Mouse (Mus musculus) limb, embryonic 14.5 days (tissue): Measurements from ENCODE around the gene Cptp. TPM values are rescaled to one million over a fixed set of nuclear protein-coding genes. Genes with fewer than 3 reads are reported as not detected.

Source experiments
- ATAC-seq: fragments of 200-750 bp; cut with Nextera tagmentation; 2 replicates; pipeline ENCODE4 v1.8.0; 2017; ENCODE audit warnings: low read depth, moderate number of reproducible peaks, moderate TSS enrichment; ENCODE audit not compliant: low FRiP score
- DNase-seq: peaks from one replicate; pipeline ENCODE4 v3.0.0-alpha.2; 2015; ENCODE audit warnings: low spot score
- H3K27ac ChIP-seq: fragments of 300-500 bp; sonication (generic); replicated peaks from 2 replicates; pipeline ENCODE4 v1.5.1; 2014; ENCODE audit warnings: low read depth, mild to moderate bottlenecking, low read length, moderate library complexity, mixed read lengths
- H3K27me3 ChIP-seq: fragments of 300-500 bp; sonication (generic); 2 replicates; pipeline ENCODE4 v1.6.1; 2014; ENCODE audit warnings: low read length, mixed read lengths; ENCODE audit not compliant: control insufficient read depth, insufficient read depth
- H3K36me3 ChIP-seq: fragments of 300-500 bp; sonication (generic); 2 replicates; pipeline ENCODE4 v1.6.1; 2014; ENCODE audit warnings: mild to moderate bottlenecking, low read length, moderate library complexity, mixed read lengths; ENCODE audit not compliant: control insufficient read depth, insufficient read depth
- H3K4me1 ChIP-seq: fragments of 300-500 bp; sonication (generic); 2 replicates; pipeline ENCODE4 v1.6.1; 2014; ENCODE audit warnings: antibody characterized with exemption, low read length, mixed read lengths; ENCODE audit not compliant: control insufficient read depth, insufficient read depth
- H3K4me2 ChIP-seq: fragments of 300-500 bp; sonication (generic); replicated peaks from 2 replicates; pipeline ENCODE4 v1.6.1; 2014; ENCODE audit warnings: low read depth, mild to moderate bottlenecking, low read length, moderate library complexity; ENCODE audit not compliant: severe bottlenecking
- H3K4me3 ChIP-seq: fragments of 300-500 bp; sonication (generic); replicated peaks from 2 replicates; pipeline ENCODE4 v1.5.1; 2014; ENCODE audit warnings: low read length
- H3K9ac ChIP-seq: fragments of 300-500 bp; sonication (generic); 2 replicates; pipeline ENCODE4 v1.6.1; 2014; ENCODE audit warnings: mild to moderate bottlenecking, low read depth, low read length, moderate library complexity; ENCODE audit not compliant: severe bottlenecking
- H3K9me3 ChIP-seq: fragments of 300-500 bp; sonication (generic); 2 replicates; pipeline ENCODE4 v1.6.1; 2016; ENCODE audit warnings: low read length; ENCODE audit not compliant: control insufficient read depth
- POLR2A ChIP-seq: fragments of 200-500 bp; IDR thresholded peaks from 2 replicates; pipeline ENCODE4 v1.8.0; 2012; ENCODE audit warnings: inconsistent platforms, mild to moderate bottlenecking, moderate library complexity, borderline replicate concordance; ENCODE audit not compliant: insufficient read depth, insufficient read length; ENCODE audit errors: extremely low read depth
- WGBS: fragments of 180-500 bp; shearing (Covaris S2); extraction: QIAGEN DNeasy Blood & Tissue Kit; methylation state at CpG from one replicate; pipeline ENCODE4 v1.1.7; 2014; 5-methylcytosine and 5-hydroxymethylcytosine counted together
- polyA plus RNA-seq, 2 experiments: library from polyadenylated mRNA; depleted of rRNA in 1 of 2; stranded (reverse) in 1 of 2; unstranded in 1 of 2; fragments of >200 nt; fragmentation: Nextera tagmentation in 1 of 2; extraction: Ambion mirVana in 1 of 2; gene quantifications; 2 replicates each; pipeline versions ENCODE4 v1.2.1 to v1.2.3; 2012 to 2014

Gene Cptp
- polyA plus RNA-seq, 2 experiments, result 15.0 to 19.2 TPM

GRCm38 (mm10) chr4:155849792-155850451, 19.3 kb downstream of the Cptp start:
- no peak overlapping the region for H3K27ac ChIP-seq
- DNase-seq (no peak), ATAC-seq (no peak)
- no peaks in the 10 kb centered on the region for H3K27me3 ChIP-seq
- 94% methylated on average over 3 of the region's 3 CpGs for WGBS
- no peak for TF ChIP-seq POLR2A
- H3K4me3 ChIP-seq, result no peak overlapping the region
- H3K36me3 ChIP-seq, result peaks cover 8% of the 10 kb centered on the region; the same call in 1 of the 2 replicates
- H3K4me2 ChIP-seq, result no peak overlapping the region
- peaks cover 12% of the 10 kb centered on the region; the same call in 1 of the 2 replicates for H3K4me1 ChIP-seq
- H3K9me3 ChIP-seq, result no peaks in the 10 kb centered on the region
- no peak overlapping the region for H3K9ac ChIP-seq

DNA sequence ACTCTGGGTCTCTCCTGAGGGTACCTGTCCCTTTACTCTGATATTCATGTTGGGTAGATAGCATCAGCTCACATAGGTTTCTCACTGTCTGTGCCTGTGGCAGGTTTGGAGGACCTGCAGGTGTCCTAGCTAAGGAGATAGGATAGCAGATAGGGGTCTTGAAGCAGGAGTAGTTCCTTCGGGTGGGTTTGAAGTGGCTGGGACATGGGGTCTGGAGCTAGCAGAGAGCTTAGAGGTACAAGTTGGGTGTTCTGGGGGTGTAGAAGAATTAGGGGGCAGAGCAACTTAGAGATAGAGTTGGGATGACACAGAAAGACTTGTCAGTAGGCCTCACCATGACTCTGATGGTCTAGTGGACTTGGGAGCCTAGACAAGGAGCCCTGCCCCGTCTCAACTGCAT, 19.8 kb downstream of the Cptp start:
- peaks cover 12% of the 10 kb centered on the region; the same call in 1 of the 2 replicates for H3K4me1 ChIP-seq
- no peak overlapping the region for H3K27ac ChIP-seq
- H3K9me3 ChIP-seq, result no peaks in the 10 kb centered on the region
- no peak for TF ChIP-seq POLR2A
- DNase-seq (no peak), ATAC-seq (no peak)
- H3K27me3 ChIP-seq, result no peaks in the 10 kb centered on the region
- no peak overlapping the region for H3K9ac ChIP-seq
- H3K4me3 ChIP-seq, result no peak overlapping the region
- no peak overlapping the region for H3K4me2 ChIP-seq
- WGBS, result 76% methylated on average over 2 of the region's 2 CpGs
- H3K36me3 ChIP-seq, result peaks cover 7% of the 10 kb centered on the region

DNA sequence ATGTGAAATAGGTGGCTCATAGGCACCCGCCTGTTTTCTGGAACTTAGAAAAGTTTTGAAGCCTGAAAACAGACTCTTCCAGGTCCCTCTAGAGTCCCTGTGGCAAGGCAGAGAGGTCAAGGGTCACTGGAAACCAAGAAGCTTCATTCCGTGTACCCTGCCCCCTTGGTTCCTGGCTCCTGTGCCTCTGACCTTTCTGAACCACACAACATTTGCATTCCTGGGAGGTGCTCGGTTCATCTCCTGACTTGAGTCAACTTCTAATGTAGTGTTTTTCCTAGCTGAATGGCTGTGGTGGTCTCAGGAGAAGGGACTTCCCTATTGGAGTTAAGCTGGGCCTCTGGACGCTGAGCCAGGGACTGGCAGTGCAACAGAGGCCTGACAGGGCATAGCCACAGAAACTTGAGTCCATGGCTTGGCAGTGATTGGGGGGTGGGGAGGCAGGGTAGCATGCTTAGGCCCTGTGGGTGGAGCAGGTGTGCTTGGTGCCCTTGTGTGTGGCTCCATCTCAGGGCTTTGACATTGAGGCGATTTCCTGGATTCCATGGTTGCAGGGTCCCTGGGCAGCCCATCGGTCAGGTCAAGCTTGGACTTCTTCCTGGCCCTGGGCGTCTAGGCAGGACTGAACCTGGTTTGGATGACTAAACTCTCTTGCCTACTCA, 20.7 kb downstream of the Cptp start:
- peaks cover 12% of the 10 kb centered on the region; the same call in 1 of the 2 replicates for H3K4me1 ChIP-seq
- TF ChIP-seq POLR2A, result no peak
- H3K27me3 ChIP-seq, result no peaks in the 10 kb centered on the region
- peak overlapping the region; percentile 29; the same call in 1 of the 2 replicates for H3K9ac ChIP-seq
- H3K27ac ChIP-seq, result no peak overlapping the region
- ATAC-seq (no peak), DNase-seq (no peak)
- no peaks in the 10 kb centered on the region for H3K9me3 ChIP-seq
- peak overlapping the region; percentile 76 for H3K4me3 ChIP-seq
- 66% methylated on average over 7 of the region's 7 CpGs for WGBS
- H3K36me3 ChIP-seq, result peaks cover 9% of the 10 kb centered on the region
- H3K4me2 ChIP-seq, result peak overlapping the region; percentile 92

GRCm38 (mm10) chr4:155847591-155848352, 21.5 kb downstream of the Cptp start:
- 0 out of 2 replicates have a peak overlapping the region, but pooled peaks have one; percentile 38 for H3K27ac ChIP-seq
- ATAC-seq, result no peak; the same call in none of the 2 replicates

More at GRCm38 (mm10) chr4:155847591-155848352, 21.5 kb downstream of the Cptp start:
- Histone ChIP-seq H3K4me2 (peak overlapping the region; percentile 92), H3K4me3 (peak overlapping the region; percentile 76), H3K9ac (peak overlapping the region; percentile 76), H3K27me3 (no peaks in the 10 kb centered on the region), H3K36me3 (peaks cover 16% of the 10 kb centered on the region), H3K9me3 (no peaks in the 10 kb centered on the region), H3K4me1 (peaks cover 12% of the 10 kb centered on the region; the same call in 1 of the 2 replicates)
- TF ChIP-seq POLR2A, result no peak
- 3% methylated on average over 41 of the region's 69 CpGs for WGBS
- DNase-seq, result no peak
